Mouse (Mus musculus) limb, embryonic 14.5 days (tissue): ENCODE results near the gene Trim56. TPM values are rescaled to one million over a fixed set of nuclear protein-coding genes. Genes with fewer than 3 reads are reported as not detected.

ENCODE experiments used
- ATAC-seq: fragments of 200-750 bp; cut with Nextera tagmentation; 2 replicates; pipeline ENCODE4 v1.8.0; 2017; ENCODE audit warnings: low read depth, moderate number of reproducible peaks, moderate TSS enrichment; ENCODE audit not compliant: low FRiP score
- DNase-seq: peaks from one replicate; pipeline ENCODE4 v3.0.0-alpha.2; 2015; ENCODE audit warnings: low spot score
- H3K27ac ChIP-seq: fragments of 300-500 bp; sonication (generic); replicated peaks from 2 replicates; pipeline ENCODE4 v1.5.1; 2014; ENCODE audit warnings: low read depth, mild to moderate bottlenecking, low read length, moderate library complexity, mixed read lengths
- H3K27me3 ChIP-seq: fragments of 300-500 bp; sonication (generic); 2 replicates; pipeline ENCODE4 v1.6.1; 2014; ENCODE audit warnings: low read length, mixed read lengths; ENCODE audit not compliant: control insufficient read depth, insufficient read depth
- H3K36me3 ChIP-seq: fragments of 300-500 bp; sonication (generic); 2 replicates; pipeline ENCODE4 v1.6.1; 2014; ENCODE audit warnings: mild to moderate bottlenecking, low read length, moderate library complexity, mixed read lengths; ENCODE audit not compliant: control insufficient read depth, insufficient read depth
- H3K4me1 ChIP-seq: fragments of 300-500 bp; sonication (generic); 2 replicates; pipeline ENCODE4 v1.6.1; 2014; ENCODE audit warnings: antibody characterized with exemption, low read length, mixed read lengths; ENCODE audit not compliant: control insufficient read depth, insufficient read depth
- H3K4me2 ChIP-seq: fragments of 300-500 bp; sonication (generic); replicated peaks from 2 replicates; pipeline ENCODE4 v1.6.1; 2014; ENCODE audit warnings: low read depth, mild to moderate bottlenecking, low read length, moderate library complexity; ENCODE audit not compliant: severe bottlenecking
- H3K4me3 ChIP-seq: fragments of 300-500 bp; sonication (generic); replicated peaks from 2 replicates; pipeline ENCODE4 v1.5.1; 2014; ENCODE audit warnings: low read length
- H3K9ac ChIP-seq: fragments of 300-500 bp; sonication (generic); 2 replicates; pipeline ENCODE4 v1.6.1; 2014; ENCODE audit warnings: mild to moderate bottlenecking, low read depth, low read length, moderate library complexity; ENCODE audit not compliant: severe bottlenecking
- H3K9me3 ChIP-seq: fragments of 300-500 bp; sonication (generic); 2 replicates; pipeline ENCODE4 v1.6.1; 2016; ENCODE audit warnings: low read length; ENCODE audit not compliant: control insufficient read depth
- POLR2A ChIP-seq: fragments of 200-500 bp; IDR thresholded peaks from 2 replicates; pipeline ENCODE4 v1.8.0; 2012; ENCODE audit warnings: inconsistent platforms, mild to moderate bottlenecking, moderate library complexity, borderline replicate concordance; ENCODE audit not compliant: insufficient read depth, insufficient read length; ENCODE audit errors: extremely low read depth
- WGBS: fragments of 180-500 bp; shearing (Covaris S2); extraction: QIAGEN DNeasy Blood & Tissue Kit; methylation state at CpG from one replicate; pipeline ENCODE4 v1.1.7; 2014; 5-methylcytosine and 5-hydroxymethylcytosine counted together
- polyA plus RNA-seq, 2 experiments: library from polyadenylated mRNA; depleted of rRNA in 1 of 2; stranded (reverse) in 1 of 2; unstranded in 1 of 2; fragments of >200 nt; fragmentation: Nextera tagmentation in 1 of 2; extraction: Ambion mirVana in 1 of 2; gene quantifications; 2 replicates each; pipeline versions ENCODE4 v1.2.1 to v1.2.3; 2012 to 2014

The Trim56 gene
- polyA plus RNA-seq, 2 experiments = 3.1 to 9.5 TPM

GRCm38 (mm10) chr5:137107670-137108069 lies 8.3 kb downstream of the Trim56 start:
- WGBS = 80% methylated on average over 8 of the region's 8 CpGs
- ATAC-seq = no peak
- Histone ChIP-seq H3K27me3 (no peaks in the 10 kb centered on the region), H3K9me3 (no peaks in the 10 kb centered on the region), H3K4me3 (no peak overlapping the region), H3K9ac (no peak overlapping the region), H3K4me2 (no peak overlapping the region), H3K27ac (no peak overlapping the region), H3K4me1 (no peaks in the 10 kb centered on the region), H3K36me3 (peaks cover 3% of the 10 kb centered on the region; the same call in 1 of the 2 replicates)
- no peak for DNase-seq
- no peak for TF ChIP-seq POLR2A

- no peak overlapping the region for H3K4me3 ChIP-seq
- no peaks in the 10 kb centered on the region for H3K9me3 ChIP-seq
- DNase-seq = peak; percentile 81
- H3K4me2 ChIP-seq = no peak overlapping the region
- H3K4me1 ChIP-seq = no peaks in the 10 kb centered on the region
- H3K36me3 ChIP-seq = no peaks in the 10 kb centered on the region
- no peaks in the 10 kb centered on the region for H3K27me3 ChIP-seq
- ATAC-seq = 0 out of 2 replicates have a peak, but pooled peaks have one; percentile 20
- TF ChIP-seq POLR2A = no peak
- H3K9ac ChIP-seq = no peak overlapping the region
- no peak overlapping the region for H3K27ac ChIP-seq
- 5% methylated on average over 6 of the region's 6 CpGs for WGBS
Measured at GRCm38 (mm10) chr5:137107024-137107423, 9.0 kb downstream of the Trim56 start.

- Histone ChIP-seq H3K9ac (no peak overlapping the region), H3K4me3 (no peak overlapping the region), H3K4me2 (no peak overlapping the region), H3K36me3 (no peaks in the 10 kb centered on the region), H3K4me1 (no peaks in the 10 kb centered on the region), H3K27me3 (no peaks in the 10 kb centered on the region), H3K9me3 (no peaks in the 10 kb centered on the region), H3K27ac (no peak overlapping the region)
- no peak for TF ChIP-seq POLR2A
- ATAC-seq (no peak), DNase-seq (no peak)
- 82% methylated on average over 4 of the region's 4 CpGs for WGBS
Measured at GRCm38 (mm10) chr5:137106434-137106833, 9.6 kb downstream of the Trim56 start.

- no peak overlapping the region for H3K4me3 ChIP-seq
- no peak overlapping the region for H3K9ac ChIP-seq
- TF ChIP-seq POLR2A = no peak
- DNase-seq = no peak
- no peaks in the 10 kb centered on the region for H3K36me3 ChIP-seq
- WGBS = 89% methylated on average over 2 of the region's 2 CpGs
- no peaks in the 10 kb centered on the region for H3K4me1 ChIP-seq
- no peaks in the 10 kb centered on the region for H3K9me3 ChIP-seq
- H3K4me2 ChIP-seq = no peak overlapping the region
- ATAC-seq = no peak
- no peak overlapping the region for H3K27ac ChIP-seq
- no peaks in the 10 kb centered on the region for H3K27me3 ChIP-seq
Measured at GRCm38 (mm10) chr5:137103969-137104368, 12.0 kb downstream of the Trim56 start.

- no peak for TF ChIP-seq POLR2A
- no peaks in the 10 kb centered on the region for H3K4me1 ChIP-seq
- no peak for DNase-seq
- H3K9ac ChIP-seq = peak overlapping the region; percentile 40
- no peaks in the 10 kb centered on the region for H3K27me3 ChIP-seq
- no peak overlapping the region for H3K4me2 ChIP-seq
- ATAC-seq = no peak
- no peak overlapping the region for H3K4me3 ChIP-seq
- 69% methylated on average over 28 of the region's 28 CpGs for WGBS
- H3K36me3 ChIP-seq = no peaks in the 10 kb centered on the region
- H3K27ac ChIP-seq = no peak overlapping the region
- H3K9me3 ChIP-seq = no peaks in the 10 kb centered on the region
Measured at GRCm38 (mm10) chr5:137102575-137103522, 13.2 kb downstream of the Trim56 start.
